Mouse (Mus musculus) gastrocnemius, adult 2 months (tissue): ENCODE results near the gene Catip. TPM values are rescaled to one million over a fixed set of nuclear protein-coding genes. Genes with fewer than 3 reads are reported as not detected.
"Not testable (repeated sequence)": the region's sequence is repeated elsewhere in the genome, so short reads cannot be mapped to it uniquely, and the experiment has no call there.

Experiments
- DNase-seq: peaks from one replicate; pipeline ENCODE4 v3.0.0; 2022
- H3K27ac ChIP-seq: fragments of 200-600 bp; 2 replicates; pipeline ENCODE4 v1.8.1; 2022; ENCODE audit warnings: mild to moderate bottlenecking
- H3K4me3 ChIP-seq: fragments of 200-600 bp; 2 replicates; pipeline ENCODE4 v1.8.1; 2022; ENCODE audit warnings: mild to moderate bottlenecking, moderate library complexity
- CTCF ChIP-seq: fragments of 200-600 bp; IDR thresholded peaks from 2 replicates; pipeline ENCODE4 v1.8.1; 2022; ENCODE audit warnings: antibody characterized with exemption, mild to moderate bottlenecking, moderate library complexity
- intact Hi-C: fragments of 180-260 bp; cut with DNase I; formaldehyde crosslinking; loops from one replicate; pipeline ENCODE4 v1.15.1; 2025
- total RNA-seq, 2 experiments: library from RNA; stranded (reverse); gene quantifications; 2 replicates each; pipeline ENCODE4 v1.2.3; 2021

Catip gene
- total RNA-seq, 2 experiments from 2014 or later: 0.13 TPM; not detected in 1

GRCm38 (mm10) chr1:74335033-74335432 lies 26.9 kb upstream of the Catip start:
- Histone ChIP-seq H3K27ac (peak overlapping the region; percentile 89), H3K4me3 (peak overlapping the region; percentile 84)
- intact Hi-C loops: no loop called here
- TF ChIP-seq CTCF: no peak
- no peak for DNase-seq

GRCm38 (mm10) chr1:74335436-74336170 lies 26.3 kb upstream of the Catip start:
- peak; percentile 62 for DNase-seq
- peak overlapping the region; percentile 84 for H3K4me3 ChIP-seq
- TF ChIP-seq CTCF: no peak
- intact Hi-C loops: no loop called here
- H3K27ac ChIP-seq: peak overlapping the region; percentile 89

- intact Hi-C loops: no loop called here
- Histone ChIP-seq H3K4me3 (no peak overlapping the region), H3K27ac (peak overlapping the region; percentile 89)
- TF ChIP-seq CTCF: no peak
- DNase-seq: no peak
Measured at GRCm38 (mm10) chr1:74337241-74337771, 24.6 kb upstream of the Catip start.

- H3K27ac ChIP-seq: peak overlapping the region; percentile 80
- intact Hi-C loops: no loop called here
- no peak for TF ChIP-seq CTCF
- DNase-seq: no peak
- no peak overlapping the region for H3K4me3 ChIP-seq
Measured at GRCm38 (mm10) chr1:74338013-74338412, 23.9 kb upstream of the Catip start.

- DNase-seq: no peak
- no peak overlapping the region for H3K4me3 ChIP-seq
- H3K27ac ChIP-seq: peak overlapping the region; percentile 80
- intact Hi-C loops: no loop called here
- no peak for TF ChIP-seq CTCF
Measured at GRCm38 (mm10) chr1:74338626-74339025, 23.3 kb upstream of the Catip start.

GRCm38 (mm10) chr1:74339917-74340316 lies 22.0 kb upstream of the Catip start:
- peak overlapping the region; percentile 80 for H3K27ac ChIP-seq
- TF ChIP-seq CTCF: no peak
- DNase-seq: no peak
- no peak overlapping the region; the same call in 1 of the 2 replicates for H3K4me3 ChIP-seq
- intact Hi-C loops: no loop called here

GRCm38 (mm10) chr1:74340361-74340764 lies 21.5 kb upstream of the Catip start:
- no peak for TF ChIP-seq CTCF
- intact Hi-C loops: no loop called here
- peak overlapping the region; percentile 80 for H3K27ac ChIP-seq
- no peak overlapping the region for H3K4me3 ChIP-seq
- peak; percentile 92 for DNase-seq

- H3K27ac ChIP-seq, intact Hi-C loops, DNase-seq, H3K4me3 ChIP-seq: not testable (repeated sequence)
Measured at GRCm38 (mm10) chr1:74340992-74341391, 20.9 kb upstream of the Catip start.

GRCm38 (mm10) chr1:74341898-74342297 lies 20.0 kb upstream of the Catip start:
- intact Hi-C loops: no loop called here
- Histone ChIP-seq H3K27ac (no peak overlapping the region), H3K4me3 (no peak overlapping the region)
- no peak for DNase-seq
- no peak for TF ChIP-seq CTCF

GRCm38 (mm10) chr1:74342308-74342707 lies 19.6 kb upstream of the Catip start:
- no peak for DNase-seq
- TF ChIP-seq CTCF: no peak
- Histone ChIP-seq H3K27ac (no peak overlapping the region), H3K4me3 (no peak overlapping the region)
- intact Hi-C loops: no loop called here

GRCm38 (mm10) chr1:74343161-74343560 lies 18.7 kb upstream of the Catip start:
- Histone ChIP-seq H3K4me3 (no peak overlapping the region), H3K27ac (peak overlapping the region; percentile 61)
- TF ChIP-seq CTCF: no peak
- intact Hi-C loops: no loop called here
- DNase-seq: no peak

GRCm38 (mm10) chr1:74344163-74344916 lies 17.6 kb upstream of the Catip start:
- intact Hi-C loops: no loop called here
- Histone ChIP-seq H3K4me3 (no peak overlapping the region), H3K27ac (peak overlapping the region; percentile 61; the same call in 1 of the 2 replicates)
- TF ChIP-seq CTCF: no peak
- peak; percentile 3 for DNase-seq

GRCm38 (mm10) chr1:74351185-74351769 lies 10.6 kb upstream of the Catip start:
- DNase-seq: no peak
- intact Hi-C loops: no loop called here
- Histone ChIP-seq H3K4me3 (no peak overlapping the region), H3K27ac (no peak overlapping the region)
- no peak for TF ChIP-seq CTCF
